Mouse (Mus musculus) spleen, adult 18-20 months (tissue): Measurements from ENCODE around the gene Skida1.
A peak's percentile ranks its signal among the peaks of the same experiment; 100 is the strongest.
"Not testable (repeated sequence)": the region's sequence is repeated elsewhere in the genome, so short reads cannot be mapped to it uniquely, and the experiment has no call there.

Experiments
- DNase-seq, 2 experiments: peaks; one replicate each; pipeline ENCODE4 v3.0.0; 2022; ENCODE audit warnings: mixed read lengths in 2 of 2

Gene Skida1

DNA sequence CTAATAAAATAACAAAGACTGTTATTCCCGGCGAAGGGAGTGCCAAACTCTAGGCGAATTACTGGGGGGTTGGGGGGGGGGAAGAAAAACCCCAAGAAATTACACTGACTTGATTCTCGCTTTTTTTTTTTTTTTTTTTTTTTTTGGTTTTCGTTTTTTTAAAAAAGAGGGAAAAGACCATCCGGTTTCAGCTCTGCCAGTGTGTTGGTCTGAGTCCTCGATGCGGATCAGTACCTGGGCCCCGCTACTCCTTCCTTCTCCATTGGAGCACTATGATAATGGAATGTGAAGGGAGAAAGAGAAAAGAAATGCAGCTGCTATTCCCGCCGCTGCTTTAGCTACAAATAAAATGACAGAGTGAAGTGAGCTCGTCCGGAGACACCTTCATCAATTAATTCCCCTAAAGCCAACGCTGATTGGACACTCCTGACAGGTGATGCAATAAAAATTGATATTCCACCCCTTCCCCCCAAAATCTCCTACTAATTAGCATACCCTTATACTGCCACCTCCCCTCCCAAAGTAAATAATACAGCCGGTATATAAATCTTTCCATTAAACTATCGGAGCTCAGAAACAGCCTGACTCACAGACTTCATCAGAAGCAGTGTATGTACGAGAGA is at the start of gene Skida1:
TSS of gene Skida1 (minus strand) at position 599 of the 623 bp plus-strand sequence.
- DNase-seq = no peak

DNA sequence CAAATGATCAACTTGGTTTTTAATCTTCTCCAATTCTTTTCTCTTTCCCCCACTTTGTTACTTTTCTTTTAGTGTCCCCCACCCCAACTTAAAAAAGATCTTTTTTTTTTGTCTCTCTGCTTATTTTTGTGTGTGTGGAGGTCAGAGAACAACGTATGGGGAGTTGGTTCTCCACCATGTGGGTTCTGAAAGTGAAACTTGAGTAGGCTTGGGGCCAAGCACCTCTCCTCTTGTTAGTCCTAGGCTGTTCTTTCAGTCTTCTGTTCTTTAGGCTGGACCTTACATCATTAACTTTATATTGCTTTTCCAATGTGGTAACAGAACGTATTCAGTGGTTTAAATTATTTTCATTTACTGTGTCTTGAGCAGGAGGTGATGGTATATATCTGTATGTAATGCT is 47.0 kb upstream of the Skida1 start:
- DNase-seq = no peak

DNA sequence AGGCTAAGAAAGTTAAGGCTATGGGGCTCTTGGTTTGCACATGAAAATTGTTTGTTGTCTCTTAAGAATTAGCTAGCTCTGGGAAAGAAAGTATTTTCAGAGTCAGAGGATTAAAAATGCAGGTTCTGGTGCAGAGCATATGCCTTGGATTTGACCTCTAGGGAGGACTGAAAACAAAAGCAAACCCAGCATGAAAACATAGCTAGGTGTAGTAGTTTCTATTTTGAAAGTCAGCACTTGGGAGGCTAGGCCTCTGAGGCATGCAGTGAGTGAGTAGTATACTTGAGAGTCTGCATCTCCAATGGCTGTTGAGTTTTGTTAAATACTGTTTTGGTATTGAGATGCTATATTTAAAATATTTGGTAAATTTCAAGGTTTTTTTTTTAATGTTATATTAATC is 45.5 kb upstream of the Skida1 start:
- DNase-seq = no peak

DNA sequence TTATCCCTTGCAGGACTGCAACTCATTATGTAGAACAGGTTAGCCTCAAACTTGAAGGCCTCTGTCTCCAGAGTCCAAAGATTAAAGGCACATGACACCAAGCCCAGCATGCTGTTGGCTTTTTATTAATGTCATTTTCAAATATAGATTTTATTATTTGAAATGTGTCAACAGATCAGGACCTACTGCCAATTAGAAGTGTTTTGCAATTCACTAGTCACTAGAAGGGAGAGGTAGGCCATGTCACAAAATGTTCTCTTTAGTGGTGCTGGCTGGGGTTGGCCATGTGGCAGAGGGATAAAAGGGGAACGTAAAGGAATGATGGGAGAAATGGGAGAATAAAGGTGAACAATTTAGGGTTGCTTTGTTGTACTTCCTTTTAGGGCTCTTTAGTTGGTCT is 45.0 kb upstream of the Skida1 start:
- no peak for DNase-seq

DNA sequence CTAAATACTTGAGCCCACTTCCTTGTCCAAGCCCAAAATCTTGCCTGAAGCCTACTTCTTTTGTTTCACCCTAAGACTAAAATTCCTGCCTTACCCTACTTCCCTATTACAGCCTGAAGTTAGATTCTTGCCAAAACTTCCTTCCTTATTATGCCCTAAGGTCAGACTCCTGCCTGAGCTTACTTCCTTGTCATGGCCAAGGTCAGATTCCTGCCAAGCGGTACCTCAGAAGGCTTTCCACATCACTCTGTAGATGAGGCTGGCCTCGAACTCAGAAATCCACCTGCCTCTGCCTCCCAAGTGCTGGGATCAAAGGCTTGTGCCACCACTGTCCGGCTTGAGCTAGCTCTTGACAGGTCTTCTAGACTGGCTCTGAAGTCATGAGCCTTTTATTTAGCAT is 38.8 kb upstream of the Skida1 start:
- not testable (repeated sequence) for DNase-seq

DNA sequence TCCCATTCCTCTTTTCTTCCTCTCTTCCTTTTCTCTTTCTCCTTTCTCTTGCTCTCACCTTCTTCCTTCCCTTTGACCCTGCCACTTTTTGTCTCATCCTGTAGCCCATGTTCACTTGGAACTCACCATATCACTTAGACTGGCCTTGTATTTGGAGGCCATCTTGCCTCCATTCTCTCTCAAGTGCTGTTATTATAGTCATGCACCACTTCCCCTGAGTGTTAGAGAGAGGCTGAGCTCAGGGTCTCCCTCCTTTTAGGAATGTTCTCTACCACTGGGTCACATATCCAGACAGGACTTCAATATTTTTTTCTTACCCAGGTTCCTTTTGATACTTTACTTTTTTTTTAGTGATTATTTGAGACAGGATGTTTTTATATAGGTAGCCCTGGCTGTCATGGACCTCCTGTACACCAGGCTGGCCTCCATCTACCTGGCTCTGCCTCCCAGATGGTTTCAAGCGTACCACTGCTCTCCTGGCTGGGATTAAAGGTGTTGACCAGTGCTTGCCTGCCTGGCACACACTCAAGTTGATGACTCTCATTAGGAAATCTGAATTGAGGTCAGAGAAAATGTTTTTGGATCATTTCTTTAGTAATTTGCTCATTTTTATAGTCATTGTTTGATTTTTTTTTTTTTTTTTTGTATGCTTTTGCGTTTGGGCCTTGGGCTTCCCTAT is 31.5 kb upstream of the Skida1 start:
- no peak for DNase-seq

DNA sequence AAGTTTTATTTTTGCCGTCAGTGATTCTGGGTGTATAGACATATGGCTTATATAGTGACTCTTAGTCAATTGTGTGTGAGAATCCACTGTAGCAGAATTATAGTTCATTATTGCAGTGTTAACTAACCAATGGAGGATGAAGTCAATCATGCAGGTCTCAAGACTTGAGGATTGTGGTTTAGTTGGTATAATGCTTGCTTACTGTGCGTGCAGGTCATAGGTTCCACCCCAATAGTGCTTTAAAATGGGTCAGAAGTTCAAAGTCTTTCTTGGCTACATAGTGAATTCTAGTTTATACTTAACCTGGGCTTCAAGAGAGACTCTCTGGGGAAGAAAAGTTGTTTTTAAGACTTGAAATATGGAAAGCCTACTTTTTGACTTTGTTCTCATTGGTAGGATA is 23.1 kb upstream of the Skida1 start:
- no peak for DNase-seq

DNA sequence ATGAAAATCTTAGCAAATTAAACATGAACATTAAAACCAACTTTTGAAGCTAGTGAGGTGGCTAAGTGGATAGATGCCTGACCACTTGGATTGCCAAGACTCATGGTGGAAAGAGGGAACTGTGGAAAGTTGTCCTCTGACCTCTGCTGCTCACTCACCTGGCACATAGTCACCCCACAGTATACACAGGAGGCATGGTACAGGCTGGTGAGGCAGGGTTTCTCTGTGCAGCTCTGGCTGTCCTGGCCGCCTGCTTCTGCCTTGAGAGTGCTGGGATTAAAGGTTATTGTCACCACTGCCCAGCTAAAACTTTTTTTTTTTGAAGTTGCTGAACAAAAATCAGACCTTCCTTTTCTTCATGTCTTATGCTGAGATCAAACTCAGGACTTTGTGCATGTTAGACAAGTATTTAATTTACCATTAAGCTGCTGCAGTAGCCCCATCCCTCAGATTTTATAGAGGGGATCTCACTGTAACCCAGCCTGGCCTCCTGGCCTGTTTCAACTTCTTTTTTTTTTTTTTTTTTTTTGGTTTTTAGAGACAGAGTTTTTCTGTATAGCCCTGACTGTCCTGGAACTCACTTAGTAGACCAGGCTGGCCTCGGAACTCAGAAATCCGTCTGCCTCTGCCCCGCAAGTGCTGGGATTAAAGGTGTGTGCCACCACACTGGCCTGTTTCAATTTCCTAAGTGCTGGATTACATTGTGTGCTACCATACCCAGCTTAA is 19.4 kb upstream of the Skida1 start:
- no peak for DNase-seq

DNA sequence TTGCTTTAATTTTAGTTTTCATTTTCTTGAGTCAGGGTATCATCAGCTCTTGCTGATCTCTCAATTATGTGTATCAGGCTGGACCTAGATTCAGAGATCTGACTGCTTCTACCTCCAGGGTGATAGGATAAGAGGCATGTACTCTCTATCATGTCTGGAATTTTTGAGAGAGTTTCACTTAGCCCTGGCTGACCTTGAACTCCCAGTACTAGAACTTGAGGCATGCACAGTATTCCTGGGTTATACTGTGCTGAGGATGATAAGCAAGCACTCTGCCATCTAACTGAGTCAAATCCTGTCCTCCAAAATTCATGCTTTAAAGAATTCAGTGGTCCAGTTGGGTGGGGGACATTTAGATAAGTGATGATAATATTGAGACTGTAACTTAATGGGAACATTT is 17.6 kb upstream of the Skida1 start:
- no peak for DNase-seq

DNA sequence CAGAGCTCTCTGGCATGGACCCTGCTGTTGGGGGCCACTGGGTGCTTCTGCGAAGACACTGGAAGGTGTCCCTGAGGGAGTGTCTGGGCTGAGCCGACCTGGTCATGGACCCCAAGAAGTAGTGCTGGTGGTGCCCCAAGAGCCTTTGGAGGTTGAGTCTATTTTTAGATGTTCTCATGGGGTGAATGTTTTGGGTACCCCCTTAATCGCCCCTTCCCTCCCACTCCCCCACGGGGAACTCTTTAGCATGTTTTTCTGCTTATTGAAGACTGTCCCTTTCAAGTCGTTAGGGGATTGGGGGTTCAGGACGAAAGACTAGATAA is 16.8 kb upstream of the Skida1 start:
- DNase-seq = no peak

DNA sequence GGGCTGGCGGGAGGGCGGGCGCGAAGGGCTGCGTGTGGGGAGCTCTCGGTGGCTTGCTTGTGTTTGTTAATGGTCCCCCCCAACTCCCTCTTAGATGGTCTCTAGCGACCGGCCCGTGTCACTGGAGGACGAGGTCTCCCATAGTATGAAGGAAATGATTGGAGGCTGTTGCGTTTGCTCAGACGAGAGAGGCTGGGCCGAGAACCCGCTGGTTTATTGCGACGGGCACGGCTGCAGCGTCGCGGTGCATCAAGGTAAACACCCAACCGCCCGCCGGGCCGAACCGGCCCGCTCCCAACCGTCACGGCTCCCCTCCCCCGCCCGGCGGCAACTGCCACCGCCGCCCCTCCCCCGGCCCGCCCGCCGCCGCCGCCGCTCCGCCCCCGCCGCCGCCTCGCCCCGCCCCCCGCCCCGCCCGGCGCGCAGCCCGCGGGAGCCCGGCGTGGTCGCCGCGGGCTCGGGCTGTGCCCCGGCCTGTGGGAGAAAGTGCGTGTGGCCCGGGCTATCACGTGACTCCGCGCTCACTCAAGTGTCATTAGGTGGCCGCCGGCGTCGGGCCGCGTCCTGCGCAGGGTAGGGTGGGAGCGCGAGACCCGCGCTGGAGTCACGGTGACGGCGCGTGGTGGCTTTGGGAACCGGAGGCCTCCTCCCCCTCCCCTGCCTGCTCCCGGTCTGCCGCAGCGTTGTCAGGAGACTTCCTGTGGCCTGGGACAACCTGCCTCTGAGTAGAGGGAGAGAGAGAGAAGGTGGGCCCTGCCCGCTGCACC is 16.3 kb upstream of the Skida1 start:
- peak; percentile 67 to 77 for DNase-seq

DNA sequence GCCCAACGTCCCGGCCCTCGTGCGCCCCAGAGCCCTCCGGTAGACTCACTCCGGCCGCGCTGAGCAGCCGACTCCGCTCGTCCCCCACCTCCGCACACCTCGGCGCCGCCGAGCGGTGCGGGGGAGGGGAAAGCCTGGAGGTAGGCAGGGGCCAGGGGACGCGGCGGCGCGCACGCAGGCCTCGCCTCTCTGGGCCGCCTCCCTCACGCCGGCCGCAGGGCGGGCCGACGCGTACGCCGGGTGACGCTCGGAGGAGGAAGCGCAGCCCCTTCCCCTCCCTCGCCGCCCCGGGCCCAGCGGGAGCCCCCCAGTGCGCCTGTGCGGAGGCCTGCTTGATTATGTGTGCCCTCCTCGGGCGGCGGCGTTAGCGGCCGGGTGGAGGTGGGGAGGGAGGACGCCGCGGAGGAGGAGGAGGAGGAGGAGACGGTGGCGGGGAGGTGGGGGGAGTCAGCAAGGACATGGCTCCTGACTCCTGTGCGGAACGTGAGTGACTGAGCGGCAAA is 15.6 kb upstream of the Skida1 start:
- DNase-seq = peak; percentile 87 to 89

DNA sequence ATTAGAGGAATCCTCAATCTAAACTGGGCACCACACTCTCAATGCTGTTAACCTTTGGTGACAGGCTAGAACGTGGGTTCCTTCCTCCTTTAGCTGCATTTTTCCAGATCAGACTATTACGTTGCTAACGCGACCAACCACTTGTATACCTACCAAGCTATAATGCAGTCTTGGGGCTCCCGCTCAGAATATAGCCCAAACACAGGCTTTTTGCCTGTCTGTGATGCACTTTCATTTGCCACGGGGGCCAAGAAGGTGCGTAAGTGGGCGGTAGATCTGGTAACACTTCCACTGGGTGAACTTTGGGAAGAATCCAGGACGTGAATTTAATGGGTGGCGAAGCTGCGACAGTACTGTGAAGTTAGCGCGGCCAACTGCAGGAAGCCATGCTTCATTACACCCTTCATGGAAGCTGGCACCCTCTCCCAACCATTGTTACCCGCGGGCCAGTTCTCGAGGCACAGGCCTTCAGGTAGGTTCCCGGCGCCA is 15.0 kb upstream of the Skida1 start:
- DNase-seq = no peak

DNA sequence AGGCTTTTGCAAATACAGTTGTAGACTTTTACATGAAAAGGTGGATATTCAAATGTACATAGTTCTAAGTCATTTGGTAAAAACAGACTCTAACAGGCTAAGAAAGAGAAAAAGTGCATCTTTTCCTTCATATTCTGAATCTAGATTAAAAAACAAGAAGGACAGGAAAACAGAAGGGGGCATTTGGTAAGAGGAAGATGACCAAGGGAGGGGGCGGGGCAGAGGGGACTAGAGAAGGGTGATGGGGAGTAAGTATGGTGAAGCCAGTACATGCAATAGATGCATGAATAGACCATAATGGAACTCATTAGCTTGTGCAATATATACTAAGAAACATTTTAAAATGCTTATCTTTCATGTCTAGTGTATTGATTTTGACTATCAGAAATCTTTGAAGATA is 11.5 kb upstream of the Skida1 start:
- no peak for DNase-seq

DNA sequence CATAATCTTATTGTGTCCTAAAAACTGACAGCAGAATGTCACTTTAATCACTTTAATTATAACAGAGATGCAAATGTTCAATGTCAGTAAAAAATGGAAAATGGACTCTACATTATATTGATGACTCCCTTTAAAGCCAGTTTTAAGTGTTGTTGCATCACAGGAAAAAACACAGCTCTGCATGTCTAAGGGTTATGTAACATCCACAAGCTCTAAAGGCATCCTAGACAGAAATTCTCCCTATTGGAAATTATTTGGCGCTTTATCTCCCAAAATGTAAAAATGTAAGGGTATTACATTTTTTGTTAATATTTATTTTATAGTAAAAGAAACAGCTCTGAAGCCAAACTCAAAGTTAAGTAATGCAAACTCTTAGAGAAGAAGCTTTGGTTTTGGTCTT is 11.0 kb upstream of the Skida1 start:
- DNase-seq = no peak

DNA sequence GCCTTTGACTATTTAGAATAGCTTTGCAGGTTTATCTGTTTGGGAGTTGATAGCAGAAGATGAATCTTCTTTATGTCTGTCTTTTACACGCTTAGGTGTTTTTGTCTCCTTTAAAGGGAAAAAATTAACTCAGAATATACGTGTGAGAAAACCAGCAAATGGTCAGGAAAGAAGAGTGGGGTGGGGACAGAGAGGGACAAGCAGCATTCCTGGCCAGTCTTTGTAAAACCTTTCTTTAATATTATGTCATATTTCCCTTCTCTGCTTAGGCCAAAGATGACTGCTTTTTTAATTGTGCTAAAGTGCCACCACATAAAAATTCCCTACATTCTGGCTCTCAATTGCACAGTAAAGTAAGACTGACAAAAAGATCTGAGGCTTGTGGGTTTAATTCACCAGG is 10.2 kb upstream of the Skida1 start:
- DNase-seq = no peak

DNA sequence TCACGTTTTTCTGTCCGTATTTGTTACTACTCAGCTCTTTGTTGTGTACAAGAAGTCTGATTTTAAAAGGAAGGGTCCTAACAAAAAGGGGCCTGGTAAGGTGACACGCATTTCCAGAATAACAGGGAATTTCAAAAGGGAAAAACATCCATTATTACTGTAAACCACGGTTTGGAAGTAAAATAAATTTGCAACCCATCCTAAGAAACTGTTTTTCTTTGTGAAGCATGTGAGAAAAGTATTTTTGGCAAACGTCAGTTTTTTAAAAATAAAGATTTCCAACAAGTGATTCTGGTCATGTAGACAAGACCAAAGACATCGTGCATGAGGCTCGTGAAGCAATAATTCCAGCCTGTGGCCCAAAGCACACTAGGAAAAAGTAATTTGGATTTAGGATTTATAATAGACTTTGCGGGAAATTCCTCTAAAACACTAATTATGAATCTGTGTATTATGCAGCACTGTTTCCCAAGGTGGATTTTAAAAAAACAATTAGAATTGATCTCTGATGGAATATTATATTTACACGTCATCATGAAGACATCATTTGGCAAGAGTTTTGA is 9.4 kb upstream of the Skida1 start:
- no peak for DNase-seq

DNA sequence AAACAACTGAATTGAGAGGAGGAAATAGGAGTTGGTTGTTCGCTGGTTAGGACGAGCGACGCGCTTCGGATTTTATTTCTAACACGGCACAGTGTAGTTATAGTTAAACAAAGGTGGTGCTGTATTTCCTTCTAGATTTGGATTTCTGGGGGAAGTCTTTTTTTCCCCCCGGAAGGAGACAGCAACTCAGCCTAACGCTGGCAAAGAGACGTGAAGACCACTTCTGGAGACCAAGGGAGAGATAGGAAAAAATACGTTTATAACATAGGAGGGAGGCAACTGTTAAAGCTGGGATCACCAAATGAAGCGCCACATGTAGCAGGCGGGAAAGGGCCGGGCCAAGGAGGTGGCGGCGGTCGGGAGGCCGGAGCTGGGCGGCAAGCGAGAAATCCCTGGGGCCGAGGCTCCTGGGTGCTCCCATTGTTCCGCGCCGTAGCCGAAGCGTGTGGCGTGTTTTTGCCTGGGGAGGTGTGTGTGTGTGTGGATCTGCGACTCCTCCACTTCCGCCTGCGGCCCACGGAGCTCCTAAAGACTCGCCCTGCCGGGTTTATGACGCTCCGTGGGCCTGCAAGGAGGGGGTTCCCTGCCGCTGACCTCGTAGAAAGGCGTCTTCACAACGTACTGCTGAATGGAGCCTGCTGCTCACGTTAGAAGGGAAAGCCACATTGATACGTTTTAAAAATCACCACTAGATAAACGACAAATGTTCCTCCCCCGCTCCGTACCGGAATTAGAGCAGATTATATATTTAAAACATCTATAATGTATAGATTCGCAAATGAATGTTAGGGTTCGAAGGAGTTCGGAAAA is 8.7 kb upstream of the Skida1 start:
- DNase-seq = peak; percentile 50 to 66

DNA sequence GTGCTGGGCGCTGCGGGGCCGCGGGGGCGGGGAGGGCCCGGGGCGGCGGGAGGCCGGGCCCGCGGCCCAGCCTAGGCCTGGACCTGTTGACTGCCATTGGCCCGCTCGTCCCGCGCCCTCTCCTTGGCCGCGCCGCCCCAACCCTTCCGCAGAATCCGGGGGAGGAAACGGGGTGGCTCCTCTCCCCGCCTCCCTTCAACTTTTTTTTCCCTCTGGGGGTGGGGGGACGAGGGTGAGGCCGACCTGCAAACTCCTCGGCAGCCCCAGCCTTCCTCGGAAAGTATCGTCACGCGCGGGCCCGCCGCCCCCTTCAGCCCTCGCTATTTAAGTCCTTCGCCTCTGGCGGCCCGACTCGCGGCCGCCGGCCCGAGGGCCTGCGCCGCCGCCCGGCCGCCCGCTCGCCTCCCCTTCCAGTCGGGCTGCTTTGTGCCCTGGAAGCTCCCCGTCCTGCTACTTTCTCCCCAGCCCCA is 8.0 kb upstream of the Skida1 start:
- peak; percentile 86 to 95 for DNase-seq

DNA sequence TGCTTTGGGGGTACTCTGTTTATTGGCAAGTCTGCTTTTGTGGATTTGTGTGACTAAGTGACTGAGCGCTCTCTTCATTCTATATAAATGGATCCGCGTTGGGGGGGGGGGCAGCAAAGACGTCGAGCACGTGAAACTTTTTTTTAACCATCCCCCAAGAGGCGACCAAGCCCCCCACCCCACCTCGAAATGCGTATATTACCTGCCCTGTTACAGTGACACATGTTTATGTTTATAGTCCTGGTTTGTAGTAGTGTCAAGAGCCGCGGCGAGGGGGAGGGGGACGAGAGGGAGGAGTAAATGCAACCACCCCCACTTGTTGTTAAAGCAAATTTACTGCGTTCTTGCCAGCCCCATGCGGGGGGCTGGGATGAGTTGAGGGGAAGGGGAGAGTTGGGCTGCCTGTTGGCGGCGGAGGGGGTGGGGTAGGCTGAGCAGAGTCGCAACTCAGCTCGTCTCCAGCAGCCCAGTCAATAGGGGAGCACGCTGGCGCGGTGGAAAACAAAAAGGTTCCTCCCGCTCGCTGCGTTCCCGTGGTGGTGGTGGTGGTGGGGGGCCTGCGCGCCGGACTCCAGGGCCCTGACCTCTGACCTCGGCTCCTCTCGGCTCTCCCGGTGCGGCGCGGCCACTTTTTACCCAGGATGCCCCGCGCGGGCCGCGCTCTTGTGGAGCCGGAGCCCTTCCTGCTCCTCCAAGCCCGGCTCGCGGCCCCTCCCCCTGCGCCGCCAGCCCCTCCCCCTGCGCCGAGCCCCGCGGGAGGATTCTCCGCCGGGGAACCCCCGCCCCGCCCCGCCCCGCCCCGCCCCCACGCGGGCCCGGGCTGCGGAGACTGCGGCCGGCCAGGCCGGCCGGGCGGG is 7.3 kb upstream of the Skida1 start:
- peak; percentile 94 to 95 for DNase-seq
